Mouse (Mus musculus): ENCODE data around the gene Olfr1491. TPM values are rescaled to one million over a fixed set of nuclear protein-coding genes. Genes with fewer than 3 reads are reported as not detected.

Olfr1491 gene
- not detected in 2 replicates for polyA plus RNA-seq (2012; rRNA removed)

GRCm38 (mm10) chr19:13696968-13697367, at the start of gene Olfr1491:
TSS of gene Olfr1491 (plus strand) at chr19:13697268.
- no peak within 1 kb of the TSS for H3K27ac ChIP-seq (ENCODE audit: insufficient read depth, low read depth, low read length)
- no peaks in the 10 kb centered on the region for H3K4me1 ChIP-seq (ENCODE audit: control insufficient read depth, insufficient read depth, low read length)
- 68% methylated on average over 3 of the region's 3 CpGs for WGBS
- H3K4me3 ChIP-seq (ENCODE audit: insufficient read depth, low read depth, low read length): no peak within 1 kb of the TSS
- no peak for TF ChIP-seq POLR2A (IDR thresholded peaks at IDR 0.05; ENCODE audit: low read depth, low read length)
- TF ChIP-seq CTCF (conservative IDR thresholded peaks at IDR 0.05; ENCODE audit: insufficient read depth, insufficient read length, low read depth, low read length): no peak
- H3K36me3 ChIP-seq (ENCODE audit: control insufficient read depth, insufficient read depth, low read length): no peaks in the 10 kb centered on the region
- H3K27me3 ChIP-seq (replicated peaks; ENCODE audit: control insufficient read depth, insufficient read depth, low read length): no peaks in the 10 kb centered on the region
- DNase-seq: no peak

GRCm38 (mm10) chr19:13650791-13651190, 46.3 kb upstream of the Olfr1491 start, which contains the start of gene Olfr1490:
TSS of gene Olfr1490 (plus strand) at chr19:13651091.
- Histone ChIP-seq H3K27me3 (replicated peaks; ENCODE audit: control insufficient read depth, insufficient read depth, low read length) (no peaks in the 10 kb centered on the region), H3K4me1 (ENCODE audit: control insufficient read depth, insufficient read depth, low read length) (no peaks in the 10 kb centered on the region), H3K36me3 (ENCODE audit: control insufficient read depth, insufficient read depth, low read length) (no peaks in the 10 kb centered on the region), H3K4me3 (ENCODE audit: insufficient read depth, low read depth, low read length) (no peak within 1 kb of the TSS), H3K27ac (ENCODE audit: insufficient read depth, low read depth, low read length) (no peak within 1 kb of the TSS)
- WGBS: 58% methylated on average over 1 of the region's 1 CpGs
- DNase-seq: no peak
- TF ChIP-seq POLR2A (IDR thresholded peaks at IDR 0.05; ENCODE audit: low read depth, low read length) (no peak), CTCF (conservative IDR thresholded peaks at IDR 0.05; ENCODE audit: insufficient read depth, insufficient read length, low read depth, low read length) (no peak)

- DNase-seq: no peak
- Histone ChIP-seq H3K4me1 (ENCODE audit: control insufficient read depth, insufficient read depth, low read length) (no peaks in the 10 kb centered on the region), H3K4me3 (ENCODE audit: insufficient read depth, low read depth, low read length) (no peak within 1 kb of the TSS), H3K36me3 (ENCODE audit: control insufficient read depth, insufficient read depth, low read length) (no peaks in the 10 kb centered on the region), H3K27me3 (replicated peaks; ENCODE audit: control insufficient read depth, insufficient read depth, low read length) (no peaks in the 10 kb centered on the region), H3K27ac (ENCODE audit: insufficient read depth, low read depth, low read length) (no peak within 1 kb of the TSS)
- TF ChIP-seq POLR2A (IDR thresholded peaks at IDR 0.05; ENCODE audit: low read depth, low read length): no peak
- no peak for TF ChIP-seq CTCF (conservative IDR thresholded peaks at IDR 0.05; ENCODE audit: insufficient read depth, insufficient read length, low read depth, low read length)
- 45% methylated on average over 2 of the region's 2 CpGs for WGBS
Measured at GRCm38 (mm10) chr19:13722978-13723377, 25.9 kb downstream of the Olfr1491 start, which contains the start of gene Olfr1493-ps1. TSS of gene Olfr1493-ps1 (plus strand) at chr19:13723278.

GRCm38 (mm10) chr19:13739428-13739827, 42.4 kb downstream of the Olfr1491 start, which contains the start of gene Olfr1494:
TSS of gene Olfr1494 (plus strand) at chr19:13739728.
- Histone ChIP-seq H3K27ac (ENCODE audit: insufficient read depth, low read depth, low read length) (no peak within 1 kb of the TSS), H3K36me3 (ENCODE audit: control insufficient read depth, insufficient read depth, low read length) (no peaks in the 10 kb centered on the region), H3K4me3 (ENCODE audit: insufficient read depth, low read depth, low read length) (no peak within 1 kb of the TSS), H3K4me1 (ENCODE audit: control insufficient read depth, insufficient read depth, low read length) (no peaks in the 10 kb centered on the region), H3K27me3 (replicated peaks; ENCODE audit: control insufficient read depth, insufficient read depth, low read length) (no peaks in the 10 kb centered on the region)
- 70% methylated on average over 4 of the region's 4 CpGs for WGBS
- DNase-seq: no peak
- TF ChIP-seq POLR2A (IDR thresholded peaks at IDR 0.05; ENCODE audit: low read depth, low read length): no peak

GRCm38 (mm10) chr19:13749366-13749765, 52.3 kb downstream of the Olfr1491 start:
- WGBS: 88% methylated on average over 1 of the region's 1 CpGs
- H3K4me1 ChIP-seq (ENCODE audit: control insufficient read depth, insufficient read depth, low read length): no peaks in the 10 kb centered on the region
- H3K27me3 ChIP-seq (replicated peaks; ENCODE audit: control insufficient read depth, insufficient read depth, low read length): no peaks in the 10 kb centered on the region
- no peak overlapping the region for H3K4me3 ChIP-seq (ENCODE audit: insufficient read depth, low read depth, low read length)
- no peak for DNase-seq
- H3K27ac ChIP-seq (ENCODE audit: insufficient read depth, low read depth, low read length): no peak overlapping the region
- no peak for TF ChIP-seq POLR2A (IDR thresholded peaks at IDR 0.05; ENCODE audit: low read depth, low read length)
- no peak for TF ChIP-seq CTCF (conservative IDR thresholded peaks at IDR 0.05; ENCODE audit: insufficient read depth, insufficient read length, low read depth, low read length)
- H3K36me3 ChIP-seq (ENCODE audit: control insufficient read depth, insufficient read depth, low read length): no peaks in the 10 kb centered on the region

Other genes starting within 250 kb of the Olfr1491 start
- gene Olfr1472, start 241.2 kb upstream of the Olfr1491 start, polyA plus RNA-seq (2012; rRNA removed): not detected in 2 replicates
- not detected in 2 replicates for gene Olfr1474, start 227.7 kb upstream of the Olfr1491 start, polyA plus RNA-seq (2012; rRNA removed)
- gene Olfr1475, start 217.1 kb upstream of the Olfr1491 start, polyA plus RNA-seq (2012; rRNA removed): not detected in 2 replicates
- not detected in 2 replicates for gene Olfr1477, start 196.7 kb upstream of the Olfr1491 start, polyA plus RNA-seq (2012; rRNA removed)
- gene Olfr1480, start 169.4 kb upstream of the Olfr1491 start, polyA plus RNA-seq (2012; rRNA removed): not detected in 2 replicates
- gene Olfr1484, start 113.8 kb upstream of the Olfr1491 start, polyA plus RNA-seq (2012; rRNA removed): not detected in 2 replicates
- gene Olfr1487, start 79.9 kb upstream of the Olfr1491 start, polyA plus RNA-seq (2012; rRNA removed): not detected in 2 replicates
- gene Olfr1489, start 65.6 kb upstream of the Olfr1491 start, polyA plus RNA-seq (2012; rRNA removed): not detected in 2 replicates
- not detected in 2 replicates for gene Olfr1490, start 46.2 kb upstream of the Olfr1491 start, polyA plus RNA-seq (2012; rRNA removed)
- gene Olfr1493-ps1, start 26.0 kb downstream of the Olfr1491 start, polyA plus RNA-seq (2012; rRNA removed): not detected in 2 replicates
- not detected in 2 replicates for gene Olfr1494, start 42.5 kb downstream of the Olfr1491 start, polyA plus RNA-seq (2012; rRNA removed)
- not detected in 2 replicates for gene Olfr1495, start 67.3 kb downstream of the Olfr1491 start, polyA plus RNA-seq (2012; rRNA removed)
- gene Olfr1496, start 80.6 kb downstream of the Olfr1491 start, polyA plus RNA-seq (2012; rRNA removed): not detected in 2 replicates
- gene Olfr1497, start 100.9 kb downstream of the Olfr1491 start, polyA plus RNA-seq (2012; rRNA removed): not detected in 2 replicates
- gene Olfr1499, start 122.2 kb downstream of the Olfr1491 start, polyA plus RNA-seq (2012; rRNA removed): not detected in 2 replicates
- not detected in 2 replicates for gene Olfr1500, start 133.2 kb downstream of the Olfr1491 start, polyA plus RNA-seq (2012; rRNA removed)
- gene Olfr1501, start 153.4 kb downstream of the Olfr1491 start, polyA plus RNA-seq (2012; rRNA removed): not detected in 2 replicates
- not detected in 2 replicates for gene Olfr1502, start 164.5 kb downstream of the Olfr1491 start, polyA plus RNA-seq (2012; rRNA removed)
- gene Olfr1504, start 200.7 kb downstream of the Olfr1491 start, polyA plus RNA-seq (2012; rRNA removed): not detected in 2 replicates
- gene Olfr1505, start 216.3 kb downstream of the Olfr1491 start, polyA plus RNA-seq (2012; rRNA removed): not detected in 2 replicates

All from kidney, adult 2 months (tissue).